Mouse (Mus musculus) liver, postnatal 0 days (tissue): ENCODE measurements around the gene Mslnl. TPM values are rescaled to one million over a fixed set of nuclear protein-coding genes. Genes with fewer than 3 reads are reported as not detected.

ENCODE experiments used
- ATAC-seq: fragments of 200-750 bp; cut with Nextera tagmentation; 2 replicates; pipeline ENCODE4 v1.8.0; 2017; ENCODE audit warnings: mild to moderate bottlenecking, moderate library complexity
- DNase-seq: peaks from one replicate; pipeline ENCODE4 v3.0.0-alpha.2; 2016
- H3K27ac ChIP-seq: fragments of 300-500 bp; sonication (generic); 2 replicates; pipeline ENCODE4 v1.5.1; 2014; ENCODE audit warnings: antibody characterized with exemption, moderate library complexity, mild to moderate bottlenecking, low read depth
- H3K27me3 ChIP-seq: fragments of 300-500 bp; sonication (generic); 2 replicates; pipeline ENCODE4 v1.6.1; 2014; ENCODE audit warnings: low read length, control low read depth, mixed read lengths; ENCODE audit not compliant: insufficient read depth
- H3K36me3 ChIP-seq: fragments of 300-500 bp; sonication (generic); replicated peaks from 2 replicates; pipeline ENCODE4 v1.6.1; 2014; ENCODE audit warnings: mild to moderate bottlenecking, control low read depth, low read length, moderate library complexity, mixed read lengths; ENCODE audit not compliant: insufficient read depth
- H3K4me1 ChIP-seq: fragments of 300-500 bp; sonication (generic); 2 replicates; pipeline ENCODE4 v1.6.1; 2014; ENCODE audit warnings: antibody characterized with exemption, mild to moderate bottlenecking, control low read depth; ENCODE audit not compliant: insufficient read depth
- H3K4me2 ChIP-seq: fragments of 300-500 bp; sonication (generic); 2 replicates; pipeline ENCODE4 v1.6.1; 2014; ENCODE audit warnings: low read depth, mild to moderate bottlenecking, low read length, moderate library complexity, mixed read lengths
- H3K4me3 ChIP-seq: fragments of 300-500 bp; sonication (generic); 2 replicates; pipeline ENCODE4 v1.5.1; 2014; ENCODE audit warnings: low read depth, low read length
- H3K9ac ChIP-seq: fragments of 300-500 bp; sonication (generic); replicated peaks from 2 replicates; pipeline ENCODE4 v1.6.1; 2014; ENCODE audit warnings: mild to moderate bottlenecking, moderate library complexity
- H3K9me3 ChIP-seq: fragments of 300-500 bp; sonication (generic); 2 replicates; pipeline ENCODE4 v1.6.1; 2016; ENCODE audit warnings: mild to moderate bottlenecking, control low read depth, low read length, mixed read lengths
- CTCF ChIP-seq: sonication (generic); IDR thresholded peaks from 2 replicates; pipeline ENCODE4 v1.5.1; 2016; ENCODE audit warnings: antibody characterized with exemption, low read depth
- EP300 ChIP-seq: IDR thresholded peaks from 2 replicates; pipeline ENCODE4 v1.6.1; 2016; ENCODE audit warnings: antibody characterized with exemption, low read depth, mild to moderate bottlenecking
- WGBS: fragments of 180-500 bp; shearing (Covaris S2); extraction: QIAGEN DNeasy Blood & Tissue Kit; methylation state at CpG from one replicate; pipeline ENCODE4 v1.1.7; 2014; ENCODE audit not compliant: insufficient replicate concordance; 5-methylcytosine and 5-hydroxymethylcytosine counted together
- polyA plus RNA-seq: library from polyadenylated mRNA; unstranded; fragments of >200 nt; fragmentation: Nextera tagmentation; extraction: Ambion mirVana; gene quantifications from 2 replicates; pipeline ENCODE4 v1.2.1, GENCODE M21; 2015

Mslnl gene
- polyA plus RNA-seq, 1 experiment from 2014 or later: not detected

GRCm38 (mm10) chr17:25761561-25761970 is 25.7 kb downstream of the Mslnl start:
- no peaks in the 10 kb centered on the region for H3K36me3 ChIP-seq
- ATAC-seq (no peak), DNase-seq (peak; percentile 7)
- no peaks in the 10 kb centered on the region for H3K4me1 ChIP-seq
- no peak overlapping the region for H3K9ac ChIP-seq
- H3K9me3 ChIP-seq: no peaks in the 10 kb centered on the region
- H3K4me2 ChIP-seq: no peak overlapping the region
- 0 out of 2 replicates have a peak, but pooled peaks cover 3% of the 10 kb centered on the region for H3K27me3 ChIP-seq
- TF ChIP-seq EP300 (no peak), CTCF (no peak)
- H3K4me3 ChIP-seq: no peak overlapping the region
- H3K27ac ChIP-seq: no peak overlapping the region
- WGBS: 51% methylated on average over 4 of the region's 4 CpGs

GRCm38 (mm10) chr17:25762591-25762990 is 26.7 kb downstream of the Mslnl start:
- H3K9ac ChIP-seq: no peak overlapping the region
- TF ChIP-seq CTCF: no peak
- no peak for TF ChIP-seq EP300
- no peak overlapping the region for H3K4me3 ChIP-seq
- H3K4me1 ChIP-seq: no peaks in the 10 kb centered on the region
- H3K27ac ChIP-seq: no peak overlapping the region
- H3K27me3 ChIP-seq: no peaks in the 10 kb centered on the region
- no peaks in the 10 kb centered on the region for H3K36me3 ChIP-seq
- no peak overlapping the region for H3K4me2 ChIP-seq
- H3K9me3 ChIP-seq: no peaks in the 10 kb centered on the region
- ATAC-seq (no peak), DNase-seq (no peak)
- 28% methylated on average over 3 of the region's 3 CpGs for WGBS

- no peaks in the 10 kb centered on the region for H3K4me1 ChIP-seq
- H3K9ac ChIP-seq: no peak overlapping the region
- no peaks in the 10 kb centered on the region for H3K27me3 ChIP-seq
- no peak for DNase-seq
- no peak overlapping the region for H3K4me2 ChIP-seq
- no peak overlapping the region for H3K27ac ChIP-seq
- no peak overlapping the region for H3K4me3 ChIP-seq
- no peaks in the 10 kb centered on the region for H3K9me3 ChIP-seq
- no peak for ATAC-seq
- H3K36me3 ChIP-seq: no peaks in the 10 kb centered on the region
- TF ChIP-seq CTCF: no peak
- TF ChIP-seq EP300: no peak
- WGBS: 73% methylated on average over 5 of the region's 5 CpGs
Measured at GRCm38 (mm10) chr17:25765886-25766285, 30.0 kb downstream of the Mslnl start.

- Histone ChIP-seq H3K4me2 (no peak overlapping the region), H3K4me3 (no peak overlapping the region), H3K27me3 (no peaks in the 10 kb centered on the region), H3K9ac (no peak overlapping the region), H3K36me3 (no peaks in the 10 kb centered on the region), H3K27ac (no peak overlapping the region), H3K9me3 (no peaks in the 10 kb centered on the region), H3K4me1 (peaks cover 4% of the 10 kb centered on the region; the same call in 1 of the 2 replicates)
- TF ChIP-seq CTCF (no peak), EP300 (no peak)
- WGBS: 49% methylated on average over 9 of the region's 9 CpGs
- no peak for DNase-seq
- no peak for ATAC-seq
Measured at GRCm38 (mm10) chr17:25769331-25769730, 33.5 kb downstream of the Mslnl start.

GRCm38 (mm10) chr17:25773549-25774120 is 37.8 kb downstream of the Mslnl start, which contains the start of gene Narfl:
Narfl (plus strand) TSS chr17:25773776.
- no peaks in the 10 kb centered on the region for H3K27me3 ChIP-seq
- H3K9ac ChIP-seq: peak within 1 kb of the TSS; percentile 95
- H3K4me3 ChIP-seq: peak within 1 kb of the TSS; percentile 84
- peaks cover 17% of the 10 kb centered on the region; the same call in 1 of the 2 replicates for H3K36me3 ChIP-seq
- H3K4me1 ChIP-seq: peaks cover 7% of the 10 kb centered on the region; the same call in 1 of the 2 replicates
- ATAC-seq (peak; percentile 97), DNase-seq (peak; percentile 98)
- WGBS: under 1% methylated on average over 37 of the region's 37 CpGs
- peak within 1 kb of the TSS; percentile 55; the same call in 1 of the 2 replicates for H3K27ac ChIP-seq
- TF ChIP-seq EP300 (no peak), CTCF (peak; percentile 100)
- H3K4me2 ChIP-seq: peak within 1 kb of the TSS; percentile 86
- no peaks in the 10 kb centered on the region for H3K9me3 ChIP-seq

GRCm38 (mm10) chr17:25775318-25776062 is 39.6 kb downstream of the Mslnl start:
- no peak for TF ChIP-seq CTCF
- no peak for TF ChIP-seq EP300
- no peak overlapping the region for H3K4me3 ChIP-seq
- H3K4me1 ChIP-seq: peaks cover 7% of the 10 kb centered on the region; the same call in 1 of the 2 replicates
- H3K27me3 ChIP-seq: no peaks in the 10 kb centered on the region
- no peak overlapping the region for H3K27ac ChIP-seq
- no peak overlapping the region for H3K4me2 ChIP-seq
- ATAC-seq (no peak), DNase-seq (no peak)
- H3K36me3 ChIP-seq: peaks cover 27% of the 10 kb centered on the region
- H3K9me3 ChIP-seq: no peaks in the 10 kb centered on the region
- H3K9ac ChIP-seq: no peak overlapping the region
- 73% methylated on average over 10 of the region's 10 CpGs for WGBS
